Mouse (Mus musculus) forebrain, embryonic 13.5 days (tissue): ENCODE data around the gene Arhgap25. TPM values are rescaled to one million over a fixed set of nuclear protein-coding genes. Genes with fewer than 3 reads are reported as not detected.

Experiments
- ATAC-seq: fragments of 200-750 bp; cut with Nextera tagmentation; 2 replicates; pipeline ENCODE4 v1.8.0; 2017
- H3K27ac ChIP-seq: fragments of 300-500 bp; sonication (generic); 2 replicates; pipeline ENCODE4 v1.5.1; 2015; ENCODE audit warnings: inconsistent platforms, mild to moderate bottlenecking, moderate library complexity
- H3K27me3 ChIP-seq: fragments of 300-500 bp; sonication (generic); 2 replicates; pipeline ENCODE4 v1.6.1; 2015; ENCODE audit warnings: mild to moderate bottlenecking, inconsistent platforms
- H3K36me3 ChIP-seq: fragments of 300-500 bp; sonication (generic); 2 replicates; pipeline ENCODE4 v1.6.1; 2015; ENCODE audit warnings: mild to moderate bottlenecking, inconsistent platforms; ENCODE audit not compliant: poor library complexity, severe bottlenecking
- H3K4me1 ChIP-seq: fragments of 300-500 bp; sonication (generic); 2 replicates; pipeline ENCODE4 v1.6.1; 2015; ENCODE audit warnings: inconsistent platforms
- H3K4me2 ChIP-seq: fragments of 300-500 bp; sonication (generic); 2 replicates; pipeline ENCODE4 v1.6.1; 2015; ENCODE audit warnings: inconsistent platforms, mild to moderate bottlenecking, moderate library complexity
- H3K4me3 ChIP-seq: fragments of 300-500 bp; sonication (generic); 2 replicates; pipeline ENCODE4 v1.5.1; 2015; ENCODE audit warnings: mild to moderate bottlenecking, inconsistent platforms
- H3K9ac ChIP-seq: fragments of 300-500 bp; sonication (generic); 2 replicates; pipeline ENCODE4 v1.6.1; 2015; ENCODE audit warnings: mild to moderate bottlenecking, inconsistent platforms
- H3K9me3 ChIP-seq: fragments of 300-500 bp; sonication (generic); replicated peaks from 2 replicates; pipeline ENCODE4 v1.6.1; 2016; ENCODE audit warnings: inconsistent platforms
- WGBS: fragments of 180-500 bp; shearing (Covaris S2); methylation state at CpG from one replicate; pipeline ENCODE4 v1.1.7; 2015; 5-methylcytosine and 5-hydroxymethylcytosine counted together
- polyA plus RNA-seq: library from polyadenylated mRNA; unstranded; fragments of >200 nt; fragmentation: Nextera tagmentation; extraction: Ambion mirVana; gene quantifications from 2 replicates; pipeline ENCODE4 v1.2.1, GENCODE M21; 2015

Arhgap25 gene
- polyA plus RNA-seq, 1 experiment from 2014 or later: 1.8 TPM

GRCm38 (mm10) chr6:87455507-87455906 lies 77.6 kb downstream of the Arhgap25 start:
- H3K4me2 ChIP-seq: no peak overlapping the region
- no peaks in the 10 kb centered on the region for H3K4me1 ChIP-seq
- no peak overlapping the region for H3K9ac ChIP-seq
- no peak overlapping the region for H3K27ac ChIP-seq
- H3K4me3 ChIP-seq: no peak overlapping the region
- no peaks in the 10 kb centered on the region for H3K27me3 ChIP-seq
- H3K9me3 ChIP-seq: no peaks in the 10 kb centered on the region
- no peak for ATAC-seq
- WGBS: 94% methylated on average over 6 of the region's 6 CpGs
- H3K36me3 ChIP-seq: no peaks in the 10 kb centered on the region

DNA sequence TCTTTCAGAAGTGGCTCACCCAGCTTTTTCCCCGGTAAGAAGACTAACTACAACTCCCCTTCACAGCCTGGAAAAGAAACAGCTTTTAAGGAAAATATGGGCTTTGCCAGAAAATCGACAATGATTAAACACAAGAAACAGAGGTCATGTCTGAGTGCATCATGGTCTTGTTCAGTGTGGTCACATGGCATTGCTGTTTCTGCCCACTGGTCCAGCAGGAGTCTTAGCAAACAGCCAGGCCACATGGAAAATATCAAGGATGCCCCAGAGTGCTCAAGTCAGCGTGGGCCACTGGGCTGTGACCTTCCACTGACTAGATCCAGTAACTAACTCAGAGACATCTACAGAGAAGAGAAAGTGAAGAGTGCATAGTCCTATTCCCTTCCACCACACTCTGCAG lies 81.3 kb downstream of the Arhgap25 start:
- no peak overlapping the region for H3K27ac ChIP-seq
- no peak overlapping the region for H3K4me2 ChIP-seq
- H3K4me1 ChIP-seq: no peaks in the 10 kb centered on the region
- no peak overlapping the region for H3K4me3 ChIP-seq
- H3K36me3 ChIP-seq: no peaks in the 10 kb centered on the region
- 76% methylated on average over 3 of the region's 3 CpGs for WGBS
- no peaks in the 10 kb centered on the region for H3K9me3 ChIP-seq
- no peak overlapping the region for H3K9ac ChIP-seq
- 0 out of 2 replicates have a peak, but pooled peaks cover 3% of the 10 kb centered on the region for H3K27me3 ChIP-seq
- no peak for ATAC-seq

- Histone ChIP-seq H3K36me3 (no peaks in the 10 kb centered on the region), H3K4me3 (no peak overlapping the region), H3K9me3 (no peaks in the 10 kb centered on the region), H3K4me2 (no peak overlapping the region), H3K4me1 (no peaks in the 10 kb centered on the region), H3K27ac (no peak overlapping the region), H3K9ac (no peak overlapping the region), H3K27me3 (0 out of 2 replicates have a peak, but pooled peaks cover 3% of the 10 kb centered on the region)
- no peak for ATAC-seq
- WGBS: 69% methylated on average over 3 of the region's 3 CpGs
Observed at GRCm38 (mm10) chr6:87451016-87451415, 82.0 kb downstream of the Arhgap25 start.

DNA sequence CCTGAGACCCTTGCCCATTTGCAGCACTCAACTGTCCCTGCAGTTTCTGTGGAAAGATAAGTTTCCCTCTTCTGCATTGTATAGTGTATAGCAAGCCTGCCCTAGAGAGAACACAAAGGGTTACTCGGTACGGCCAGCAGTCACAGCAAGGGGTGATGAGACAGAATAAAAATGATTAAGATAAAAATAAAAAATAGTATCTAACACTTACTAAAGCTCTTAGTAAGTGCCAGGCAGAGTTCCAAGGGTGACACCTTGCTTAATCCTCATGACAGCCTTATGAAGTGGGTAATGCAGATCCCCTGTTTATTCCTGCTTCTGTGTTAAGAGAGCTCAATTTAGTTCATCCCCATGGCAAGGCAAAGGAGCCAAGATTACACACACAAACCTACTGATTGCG lies 83.5 kb downstream of the Arhgap25 start:
- no peak overlapping the region for H3K4me2 ChIP-seq
- no peak for ATAC-seq
- 77% methylated on average over 3 of the region's 3 CpGs for WGBS
- H3K27ac ChIP-seq: no peak overlapping the region
- no peak overlapping the region for H3K9ac ChIP-seq
- H3K36me3 ChIP-seq: no peaks in the 10 kb centered on the region
- H3K9me3 ChIP-seq: no peaks in the 10 kb centered on the region
- H3K4me3 ChIP-seq: no peak overlapping the region
- H3K4me1 ChIP-seq: no peaks in the 10 kb centered on the region
- H3K27me3 ChIP-seq: 0 out of 2 replicates have a peak, but pooled peaks cover 3% of the 10 kb centered on the region

- H3K9ac ChIP-seq: no peak overlapping the region
- no peak overlapping the region for H3K27ac ChIP-seq
- H3K4me2 ChIP-seq: no peak overlapping the region
- no peaks in the 10 kb centered on the region for H3K36me3 ChIP-seq
- 0 out of 2 replicates have a peak, but pooled peaks cover 3% of the 10 kb centered on the region for H3K27me3 ChIP-seq
- no peaks in the 10 kb centered on the region for H3K9me3 ChIP-seq
- H3K4me3 ChIP-seq: no peak overlapping the region
- 91% methylated on average over 4 of the region's 4 CpGs for WGBS
- no peaks in the 10 kb centered on the region for H3K4me1 ChIP-seq
- ATAC-seq: no peak
Observed at GRCm38 (mm10) chr6:87447217-87447616, 85.8 kb downstream of the Arhgap25 start.

- no peak for ATAC-seq
- Histone ChIP-seq H3K9me3 (no peaks in the 10 kb centered on the region), H3K4me1 (no peaks in the 10 kb centered on the region), H3K4me3 (no peak overlapping the region), H3K36me3 (no peaks in the 10 kb centered on the region), H3K4me2 (no peak overlapping the region), H3K27ac (no peak overlapping the region), H3K27me3 (0 out of 2 replicates have a peak, but pooled peaks cover 3% of the 10 kb centered on the region), H3K9ac (no peak overlapping the region)
- 74% methylated on average over 7 of the region's 7 CpGs for WGBS
Observed at GRCm38 (mm10) chr6:87445222-87445621, 87.8 kb downstream of the Arhgap25 start.

- Histone ChIP-seq H3K4me3 (no peak overlapping the region), H3K36me3 (no peaks in the 10 kb centered on the region), H3K27me3 (no peaks in the 10 kb centered on the region), H3K9ac (no peak overlapping the region), H3K9me3 (no peaks in the 10 kb centered on the region), H3K27ac (no peak overlapping the region), H3K4me2 (no peak overlapping the region), H3K4me1 (0 out of 2 replicates have a peak, but pooled peaks cover 3% of the 10 kb centered on the region)
- 91% methylated on average over 11 of the region's 11 CpGs for WGBS
- no peak for ATAC-seq
Observed at GRCm38 (mm10) chr6:87443253-87443652, 89.8 kb downstream of the Arhgap25 start.

DNA sequence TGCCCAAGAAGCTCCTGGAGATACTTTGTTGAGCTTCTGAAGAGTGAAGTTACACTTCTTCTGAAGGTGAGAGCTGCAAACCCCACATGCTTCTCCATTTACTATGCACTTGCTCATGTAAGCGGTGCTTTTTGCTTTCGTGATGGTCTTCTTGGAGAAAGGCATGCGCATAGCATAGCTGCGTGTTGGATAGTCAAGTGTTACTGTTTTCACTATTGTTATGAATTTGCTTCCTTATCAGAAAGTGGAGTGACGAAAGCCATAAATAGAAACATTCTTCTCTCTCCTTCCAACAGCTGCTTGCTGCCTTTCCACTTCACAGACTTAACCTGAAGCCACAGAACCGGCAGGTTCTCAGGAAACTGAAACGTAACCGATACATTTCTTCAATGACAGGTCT lies 96.3 kb downstream of the Arhgap25 start:
- H3K9me3 ChIP-seq: no peaks in the 10 kb centered on the region
- 0 out of 2 replicates have a peak, but pooled peaks cover 3% of the 10 kb centered on the region for H3K4me1 ChIP-seq
- no peak overlapping the region for H3K4me3 ChIP-seq
- no peaks in the 10 kb centered on the region for H3K36me3 ChIP-seq
- no peaks in the 10 kb centered on the region for H3K27me3 ChIP-seq
- ATAC-seq: no peak
- no peak overlapping the region for H3K9ac ChIP-seq
- no peak overlapping the region for H3K4me2 ChIP-seq
- WGBS: 93% methylated on average over 8 of the region's 8 CpGs
- H3K27ac ChIP-seq: no peak overlapping the region

DNA sequence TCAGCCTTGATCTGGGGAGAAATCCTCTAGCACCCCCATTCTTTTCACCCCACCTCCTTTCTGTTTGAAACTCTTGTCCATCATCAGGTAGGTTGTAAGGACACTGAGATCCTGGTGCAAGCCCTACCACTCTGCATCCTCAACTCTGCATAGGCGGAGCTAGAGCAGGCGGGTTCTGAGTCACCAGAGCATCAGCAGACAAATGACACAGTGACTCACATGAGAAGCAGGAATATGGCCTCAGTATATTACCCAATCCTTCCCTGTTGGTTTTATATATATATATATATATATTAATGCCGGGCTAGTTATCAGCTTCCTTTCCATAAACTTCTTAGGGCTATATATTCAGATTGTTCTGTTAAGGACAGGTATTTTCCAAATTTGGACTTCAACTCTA lies 97.3 kb downstream of the Arhgap25 start:
- no peaks in the 10 kb centered on the region for H3K27me3 ChIP-seq
- H3K4me2 ChIP-seq: no peak overlapping the region
- no peaks in the 10 kb centered on the region for H3K36me3 ChIP-seq
- no peak for ATAC-seq
- 94% methylated on average over 3 of the region's 3 CpGs for WGBS
- H3K27ac ChIP-seq: no peak overlapping the region
- 0 out of 2 replicates have a peak, but pooled peaks cover 3% of the 10 kb centered on the region for H3K4me1 ChIP-seq
- H3K9ac ChIP-seq: no peak overlapping the region
- H3K4me3 ChIP-seq: no peak overlapping the region
- H3K9me3 ChIP-seq: no peaks in the 10 kb centered on the region

DNA sequence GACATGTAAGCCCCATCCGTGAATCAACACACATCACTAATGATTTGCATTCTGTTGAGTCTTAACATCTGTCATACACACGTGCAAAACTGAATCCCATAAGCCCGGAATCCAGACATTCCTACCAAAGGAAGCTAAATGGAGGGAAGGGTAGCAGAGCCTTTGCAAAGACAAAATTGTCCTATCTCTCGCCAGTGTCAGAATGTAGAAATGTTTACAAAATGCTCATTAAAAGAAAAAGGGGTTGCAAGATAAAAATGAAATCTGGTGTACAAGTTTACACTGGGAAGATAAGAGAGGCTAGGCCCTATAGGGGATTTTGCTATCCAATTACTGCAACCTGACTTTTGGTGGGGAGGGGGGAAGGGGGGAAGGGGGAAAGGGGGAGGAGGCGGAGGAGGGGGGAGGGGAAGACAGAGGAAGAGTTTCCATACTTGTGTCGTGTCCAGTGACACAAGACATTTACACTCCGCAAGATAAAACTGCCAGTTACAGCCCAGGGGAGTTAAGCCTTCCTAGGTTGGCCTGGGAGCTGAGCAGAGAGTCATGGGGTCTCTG lies 104.5 kb downstream of the Arhgap25 start, which contains the start of gene Bmp10:
Gene Bmp10, plus strand, starts transcription at position 508 of the 558 bp plus-strand sequence.
- no peak within 1 kb of the TSS for H3K9ac ChIP-seq
- H3K4me3 ChIP-seq: no peak within 1 kb of the TSS

DNA sequence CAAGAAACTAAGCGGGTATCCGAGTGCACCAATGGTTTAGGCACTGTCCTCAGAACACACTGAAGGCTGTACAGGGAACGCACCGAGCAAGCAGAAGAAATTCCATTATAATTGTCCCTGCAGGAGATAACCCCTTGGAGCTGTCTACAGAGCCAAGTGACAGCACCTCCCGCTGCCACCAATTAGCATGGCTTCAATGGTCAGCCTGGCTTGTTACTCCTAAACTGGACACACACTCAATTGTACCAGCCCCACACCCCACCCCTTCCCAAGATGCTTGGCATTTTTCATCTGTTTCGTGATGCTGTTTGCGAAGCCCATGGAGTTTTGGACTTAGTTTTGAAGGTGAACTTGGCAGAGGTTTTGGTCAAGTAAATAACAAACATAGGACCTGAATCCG lies 105.4 kb downstream of the Arhgap25 start:
- Histone ChIP-seq H3K4me1 (no peaks in the 10 kb centered on the region), H3K4me3 (no peak overlapping the region), H3K9me3 (no peaks in the 10 kb centered on the region), H3K27me3 (no peaks in the 10 kb centered on the region), H3K36me3 (no peaks in the 10 kb centered on the region), H3K9ac (no peak overlapping the region), H3K27ac (no peak overlapping the region), H3K4me2 (no peak overlapping the region)
- 30% methylated on average over 8 of the region's 8 CpGs for WGBS
- ATAC-seq: no peak

More for the DNA sequence above, 104.5 kb downstream of the Arhgap25 start, which contains the start of gene Bmp10:
- H3K4me2 ChIP-seq: no peak within 1 kb of the TSS
- WGBS: 70% methylated on average over 7 of the region's 7 CpGs
- H3K27me3 ChIP-seq: no peaks in the 10 kb centered on the region
- ATAC-seq: no peak
- no peak within 1 kb of the TSS for H3K27ac ChIP-seq
- no peaks in the 10 kb centered on the region for H3K9me3 ChIP-seq
- H3K4me1 ChIP-seq: no peaks in the 10 kb centered on the region
- H3K36me3 ChIP-seq: no peaks in the 10 kb centered on the region

DNA sequence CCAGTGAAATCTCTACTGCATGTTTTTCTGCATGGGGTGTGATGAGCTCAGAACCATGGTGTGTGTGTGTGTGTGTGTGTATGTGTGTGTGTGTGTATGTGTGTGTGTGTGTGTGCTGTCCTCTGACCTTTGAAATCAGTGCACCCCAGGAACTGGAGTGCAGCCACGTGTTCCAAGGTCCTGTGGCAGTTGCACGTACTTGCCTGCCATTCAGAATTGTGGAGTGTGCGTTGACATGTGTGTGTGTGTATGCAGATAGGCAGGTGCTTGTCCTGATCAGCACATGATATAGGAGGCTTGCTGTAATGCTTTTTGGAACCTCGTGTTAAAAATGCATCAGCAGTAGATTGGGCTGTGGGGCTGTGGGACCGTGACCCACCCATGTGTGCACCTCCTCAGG lies 106.1 kb downstream of the Arhgap25 start:
- no peak for ATAC-seq

More for the DNA sequence above, 106.1 kb downstream of the Arhgap25 start:
- Histone ChIP-seq H3K36me3 (no peaks in the 10 kb centered on the region), H3K9me3 (no peaks in the 10 kb centered on the region), H3K4me3 (no peak overlapping the region), H3K4me1 (no peaks in the 10 kb centered on the region), H3K4me2 (no peak overlapping the region), H3K27ac (no peak overlapping the region), H3K9ac (no peak overlapping the region), H3K27me3 (no peaks in the 10 kb centered on the region)
- 86% methylated on average over 5 of the region's 5 CpGs for WGBS
